Mouse (Mus musculus) adrenal gland, adult 8-10 months (tissue): ENCODE results near the gene Nectin2. TPM values are rescaled to one million over a fixed set of nuclear protein-coding genes. Genes with fewer than 3 reads are reported as not detected.

Experiments used
- DNase-seq: peaks from one replicate; pipeline ENCODE4 v3.0.0; 2022
- total RNA-seq, 4 experiments: library from RNA; stranded (reverse); gene quantifications; 2 replicates each; pipeline ENCODE4 v1.2.4; 2022

Gene Nectin2
- total RNA-seq, 4 experiments from 2014 or later, result 72.1 to 116 (median 88.9) TPM

GRCm38 (mm10) chr7:19769001-19769400 lies 18.7 kb upstream of the Nectin2 start:
- DNase-seq, result no peak

- no peak for DNase-seq
Observed at GRCm38 (mm10) chr7:19768251-19768650, 18.0 kb upstream of the Nectin2 start.

- DNase-seq, result no peak
Observed at GRCm38 (mm10) chr7:19764581-19764980, 14.3 kb upstream of the Nectin2 start.

GRCm38 (mm10) chr7:19763829-19764477 lies 13.7 kb upstream of the Nectin2 start:
- DNase-seq, result no peak

- no peak for DNase-seq
Observed at GRCm38 (mm10) chr7:19762283-19762682, 12.0 kb upstream of the Nectin2 start.

- DNase-seq, result no peak
Observed at GRCm38 (mm10) chr7:19760021-19760420, 9.7 kb upstream of the Nectin2 start.

- no peak for DNase-seq
Observed at GRCm38 (mm10) chr7:19758623-19759022, 8.3 kb upstream of the Nectin2 start.

- no peak for DNase-seq
Observed at GRCm38 (mm10) chr7:19755851-19756786, 5.8 kb upstream of the Nectin2 start.

GRCm38 (mm10) chr7:19755008-19755407 lies 4.7 kb upstream of the Nectin2 start:
- no peak for DNase-seq

- DNase-seq, result no peak
Observed at GRCm38 (mm10) chr7:19754065-19754464, 3.8 kb upstream of the Nectin2 start.

- no peak for DNase-seq
Observed at GRCm38 (mm10) chr7:19753587-19753986, 3.3 kb upstream of the Nectin2 start.

- DNase-seq, result no peak
Observed at GRCm38 (mm10) chr7:19752652-19753051, 2.4 kb upstream of the Nectin2 start.

- no peak for DNase-seq
Observed at GRCm38 (mm10) chr7:19751070-19751383, 744 bp upstream of the Nectin2 start.

GRCm38 (mm10) chr7:19749389-19750216 lies 680 bp downstream of the Nectin2 start:
- peak; percentile 99 for DNase-seq

GRCm38 (mm10) chr7:19748219-19749195 lies 1.8 kb downstream of the Nectin2 start:
- DNase-seq, result peak; percentile 56

GRCm38 (mm10) chr7:19747420-19748218 lies 2.7 kb downstream of the Nectin2 start:
- DNase-seq, result no peak

- no peak for DNase-seq
Observed at GRCm38 (mm10) chr7:19746426-19747201, 3.7 kb downstream of the Nectin2 start.

GRCm38 (mm10) chr7:19745971-19746370 lies 4.3 kb downstream of the Nectin2 start:
- no peak for DNase-seq

- DNase-seq, result peak; percentile 81
Observed at GRCm38 (mm10) chr7:19744590-19745385, 5.5 kb downstream of the Nectin2 start.
